Mouse (Mus musculus) MEL-GATA-1-ER (cell line): ENCODE data around the gene Tmem30b.
"Not testable (repeated sequence)": the region's sequence is repeated elsewhere in the genome, so short reads cannot be mapped to it uniquely, and the experiment has no call there.

Source experiments
- DNase-seq: peaks from one replicate; pipeline ENCODE4 v3.0.0-alpha.2; 2012; ENCODE audit warnings: low read depth; ENCODE audit errors: extremely low read depth

The Tmem30b gene

GRCm38 (mm10) chr12:73546086-73546711 lies at the start of gene Tmem30b:
Gene Tmem30b (minus strand): TSS chr12:73546392.
- no peak for DNase-seq

GRCm38 (mm10) chr12:73595226-73595625 lies 49.0 kb upstream of the Tmem30b start:
- no peak for DNase-seq

GRCm38 (mm10) chr12:73594177-73594745 lies 48.1 kb upstream of the Tmem30b start:
- no peak for DNase-seq

- no peak for DNase-seq
Observed at GRCm38 (mm10) chr12:73593021-73593798, 47.0 kb upstream of the Tmem30b start.

- no peak for DNase-seq
Observed at GRCm38 (mm10) chr12:73591625-73592024, 45.4 kb upstream of the Tmem30b start.

- DNase-seq: no peak
Observed at GRCm38 (mm10) chr12:73590627-73591276, 44.6 kb upstream of the Tmem30b start.

GRCm38 (mm10) chr12:73587262-73587661 lies 41.1 kb upstream of the Tmem30b start:
- DNase-seq: no peak

- DNase-seq: no peak
Observed at GRCm38 (mm10) chr12:73585850-73586249, 39.7 kb upstream of the Tmem30b start.

- no peak for DNase-seq
Observed at GRCm38 (mm10) chr12:73585241-73585801, 39.1 kb upstream of the Tmem30b start.

GRCm38 (mm10) chr12:73584610-73585240 lies 38.5 kb upstream of the Tmem30b start, which contains the start of gene Prkch:
Gene Prkch (plus strand): TSS chr12:73584796.
- no peak for DNase-seq

GRCm38 (mm10) chr12:73583813-73584609 lies 37.8 kb upstream of the Tmem30b start:
- DNase-seq: no peak

- no peak for DNase-seq
Observed at GRCm38 (mm10) chr12:73583318-73583717, 37.1 kb upstream of the Tmem30b start.

- no peak for DNase-seq
Observed at GRCm38 (mm10) chr12:73580811-73581210, 34.6 kb upstream of the Tmem30b start.

- DNase-seq: no peak
Observed at GRCm38 (mm10) chr12:73578141-73578540, 31.9 kb upstream of the Tmem30b start.

GRCm38 (mm10) chr12:73574632-73575031 lies 28.4 kb upstream of the Tmem30b start:
- peak; percentile 56 for DNase-seq

GRCm38 (mm10) chr12:73565620-73565969 lies 19.4 kb upstream of the Tmem30b start:
- no peak for DNase-seq

GRCm38 (mm10) chr12:73564795-73565619 lies 18.8 kb upstream of the Tmem30b start:
- DNase-seq: peak; percentile 68

GRCm38 (mm10) chr12:73564176-73564575 lies 18.0 kb upstream of the Tmem30b start:
- no peak for DNase-seq

- not testable (repeated sequence) for DNase-seq
Observed at GRCm38 (mm10) chr12:73563122-73563521, 16.9 kb upstream of the Tmem30b start.
